8 mouse cellular contexts compared by ENCODE assay signal in the genomic region with DNA sequence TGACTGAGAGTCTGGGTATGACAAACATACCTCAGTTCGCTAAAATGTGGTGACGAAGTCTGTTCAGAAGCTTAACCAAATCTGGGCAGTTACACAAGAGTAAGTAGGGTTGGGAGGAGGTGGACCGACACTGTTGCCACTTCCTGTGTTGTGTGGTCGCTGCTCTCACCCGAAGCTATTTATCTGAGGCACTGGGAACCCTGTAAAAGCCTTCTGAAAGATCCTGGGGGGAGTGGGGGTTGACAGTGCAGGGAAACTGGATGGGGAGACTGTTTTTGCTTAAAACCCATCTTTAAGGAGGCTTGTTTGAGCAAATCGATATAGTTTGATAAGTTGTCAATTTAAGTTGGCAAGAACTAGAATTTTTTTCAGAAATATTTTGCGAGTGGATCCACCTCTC. TPM values are rescaled to one million over a fixed set of nuclear protein-coding genes. Genes with fewer than 3 reads are reported as not detected.
DNase-seq lines count a peak whose midpoint lies in the region; ATAC-seq and TF ChIP-seq lines count a peak whose summit lies in the region.

No protein-coding gene starts in this region.

- peak; percentile 9 for DNase-seq in urinary bladder, postnatal 25 days (ENCODE audit: low spot score)
- no peak for DNase-seq in urinary bladder, postnatal 10 days (ENCODE audit: low spot score)
- DNase-seq in forebrain, postnatal 0 days = peak; percentile 35
- peak; percentile 46 for DNase-seq in liver, embryonic 13.5 days
- peak; percentile 57 for DNase-seq in thymus, adult 2 months

- peak overlapping the region; percentile 92 for H3K4me3 ChIP-seq in brown adipose tissue, adult 24 weeks (ENCODE audit: insufficient read depth, low read depth, low read length)
- H3K4me3 ChIP-seq in forebrain, postnatal 0 days (ENCODE audit: low read depth, low read length) = peak overlapping the region; percentile 98
- peak overlapping the region; percentile 90 for H3K4me3 ChIP-seq in intestine, embryonic 16.5 days (ENCODE audit: low read length)
- H3K4me3 ChIP-seq in liver, embryonic 13.5 days (replicated peaks) = peak overlapping the region; percentile 91
- H3K4me3 ChIP-seq in thymus, adult 2 months (ENCODE audit: control insufficient read depth, insufficient read depth, low read length) = peak overlapping the region; percentile 82

- H3K4me2 ChIP-seq in forebrain, postnatal 0 days (ENCODE audit: low read depth) = peak overlapping the region; percentile 83
- peak overlapping the region; percentile 68 for H3K4me2 ChIP-seq in intestine, embryonic 16.5 days (ENCODE audit: low read depth, low read length)
- H3K4me2 ChIP-seq in liver, embryonic 13.5 days = peak overlapping the region; percentile 85

- TF ChIP-seq POLR2A in thymus, adult 2 months (IDR thresholded peaks at IDR 0.05; ENCODE audit: control insufficient read depth, extremely low read depth, insufficient read depth, low read length, poor library complexity) = no peak

- H3K36me3 ChIP-seq in forebrain, postnatal 0 days (ENCODE audit: insufficient read depth) = no peaks in the 10 kb centered on the region
- no peaks in the 10 kb centered on the region for H3K36me3 ChIP-seq in intestine, embryonic 16.5 days (ENCODE audit: control insufficient read depth, insufficient read depth, low read length)
- H3K36me3 ChIP-seq in liver, embryonic 13.5 days = peaks cover 17% of the 10 kb centered on the region
- peaks cover 14% of the 10 kb centered on the region for H3K36me3 ChIP-seq in thymus, adult 2 months (ENCODE audit: control insufficient read depth, insufficient read depth, low read length)

- peak overlapping the region; percentile 100 for H3K27ac ChIP-seq in brown adipose tissue, adult 24 weeks (replicated peaks; ENCODE audit: low read depth, low read length)
- H3K27ac ChIP-seq in forebrain, postnatal 0 days (ENCODE audit: low read depth, low read length) = no peak overlapping the region
- H3K27ac ChIP-seq in intestine, embryonic 16.5 days (ENCODE audit: low read length) = no peak overlapping the region; the same call in 1 of the 2 replicates
- peak overlapping the region; percentile 99 for H3K27ac ChIP-seq in liver, embryonic 13.5 days
- H3K27ac ChIP-seq in thymus, adult 2 months (ENCODE audit: control insufficient read depth, insufficient read depth, low read length) = peak overlapping the region; percentile 92

- H3K27me3 ChIP-seq in forebrain, postnatal 0 days (ENCODE audit: insufficient read depth, low read length) = no peaks in the 10 kb centered on the region
- no peaks in the 10 kb centered on the region for H3K27me3 ChIP-seq in intestine, embryonic 16.5 days (replicated peaks; ENCODE audit: control insufficient read depth, insufficient read depth, low read length)
- no peaks in the 10 kb centered on the region for H3K27me3 ChIP-seq in liver, embryonic 13.5 days
- H3K27me3 ChIP-seq in thymus, adult 2 months (ENCODE audit: control insufficient read depth, insufficient read depth, low read length) = no peaks in the 10 kb centered on the region

- 15% methylated on average over 7 of the region's 7 CpGs for WGBS in forebrain, postnatal 0 days
- WGBS in intestine, embryonic 16.5 days = 10% methylated on average over 7 of the region's 7 CpGs
- 7% methylated on average over 7 of the region's 7 CpGs for WGBS in liver, embryonic 13.5 days (ENCODE audit: insufficient replicate concordance)
- WGBS in thymus, adult 2 months = under 1% methylated on average over 7 of the region's 7 CpGs

- peak overlapping the region; percentile 89 for H3K9ac ChIP-seq in forebrain, postnatal 0 days
- H3K9ac ChIP-seq in intestine, embryonic 16.5 days (ENCODE audit: low read depth, low read length) = peak overlapping the region; percentile 96
- H3K9ac ChIP-seq in liver, embryonic 13.5 days = peak overlapping the region; percentile 98

- TF ChIP-seq CTCF in forebrain, postnatal 0 days (IDR thresholded peaks at IDR 0.05; ENCODE audit: low read depth) = no peak
- TF ChIP-seq CTCF in thymus, adult 2 months (IDR thresholded peaks at IDR 0.05; ENCODE audit: borderline replicate concordance, control insufficient read depth, extremely low read depth, insufficient read depth, low read length, poor library complexity) = no peak

- ATAC-seq in forebrain, postnatal 0 days = no peak
- ATAC-seq in intestine, embryonic 16.5 days = no peak
- ATAC-seq in liver, embryonic 13.5 days (ENCODE audit: low read depth) = no peak
- ATAC-seq in monocyte, adult 5-6 weeks (replicated peaks; ENCODE audit: insufficient number of reproducible peaks, low FRiP score, low TSS enrichment, poor library complexity, severe bottlenecking) = peak; percentile 47

- peaks cover 2% of the 10 kb centered on the region; the same call in 1 of the 2 replicates for H3K4me1 ChIP-seq in brown adipose tissue, adult 24 weeks (ENCODE audit: control insufficient read depth, insufficient read depth, insufficient read length, low read length)
- H3K4me1 ChIP-seq in forebrain, postnatal 0 days (ENCODE audit: insufficient read depth) = peaks cover 5% of the 10 kb centered on the region
- peaks cover 11% of the 10 kb centered on the region for H3K4me1 ChIP-seq in intestine, embryonic 16.5 days (ENCODE audit: control insufficient read depth, insufficient read depth, low read length)
- peaks cover 36% of the 10 kb centered on the region for H3K4me1 ChIP-seq in liver, embryonic 13.5 days (replicated peaks)
- no peaks in the 10 kb centered on the region for H3K4me1 ChIP-seq in thymus, adult 2 months (replicated peaks; ENCODE audit: control insufficient read depth, insufficient read depth, low read length)

- no peaks in the 10 kb centered on the region for H3K9me3 ChIP-seq in forebrain, postnatal 0 days (ENCODE audit: low read length)
- H3K9me3 ChIP-seq in intestine, embryonic 16.5 days (ENCODE audit: control insufficient read depth, low read length) = no peaks in the 10 kb centered on the region
- no peaks in the 10 kb centered on the region for H3K9me3 ChIP-seq in liver, embryonic 13.5 days (replicated peaks)

RNA-seq across cellular contexts. Expression of gene Ube2d3, which starts 2.3 kb away (rescaled TPM):
- polyA plus RNA-seq in brown adipose tissue, adult 24 weeks (2012; ENCODE audit: insufficient read depth, insufficient read length, missing spikeins) = 370 and 426 TPM in 2 replicates
- total RNA-seq in forebrain, postnatal 0 days (2014; rRNA removed) = 483 and 607 TPM in 2 replicates
- 333 and 341 TPM in 2 replicates for polyA plus RNA-seq in forebrain, postnatal 0 days (2015; fragmentation: Nextera tagmentation; extraction: Ambion mirVana)
- polyA plus RNA-seq in intestine, embryonic 16.5 days (2015; fragmentation: Nextera tagmentation; extraction: Ambion mirVana) = 497 and 511 TPM in 2 replicates
- 281 and 348 TPM in 2 replicates for polyA plus RNA-seq in liver, embryonic 13.5 days (2015; fragmentation: Nextera tagmentation; extraction: Ambion mirVana)
- total RNA-seq in monocyte, adult 5-6 weeks (2017) = 588 to 777 TPM (median 773 TPM) in 3 replicates
- polyA plus RNA-seq in thymus, adult 2 months (2012; rRNA removed) = 552 and 608 TPM in 2 replicates

RNA-seq across cellular contexts. Expression of gene Cisd2, which starts 16.5 kb away (rescaled TPM):
- polyA plus RNA-seq in brown adipose tissue, adult 24 weeks (2012; ENCODE audit: insufficient read depth, insufficient read length, missing spikeins) = 23.7 and 29.7 TPM in 2 replicates
- total RNA-seq in forebrain, postnatal 0 days (2014; rRNA removed) = 29.0 and 41.5 TPM in 2 replicates
- polyA plus RNA-seq in forebrain, postnatal 0 days (2015; fragmentation: Nextera tagmentation; extraction: Ambion mirVana) = 29.7 and 41.1 TPM in 2 replicates
- 61.2 and 61.9 TPM in 2 replicates for polyA plus RNA-seq in intestine, embryonic 16.5 days (2015; fragmentation: Nextera tagmentation; extraction: Ambion mirVana)
- 36.4 and 43.9 TPM in 2 replicates for polyA plus RNA-seq in liver, embryonic 13.5 days (2015; fragmentation: Nextera tagmentation; extraction: Ambion mirVana)
- total RNA-seq in monocyte, adult 5-6 weeks (2017) = 47.2 to 67.5 TPM (median 55.4 TPM) in 3 replicates
- 39.3 and 50.4 TPM in 2 replicates for polyA plus RNA-seq in thymus, adult 2 months (2012; rRNA removed)

RNA-seq across cellular contexts. Expression of gene Manba, which starts 45.2 kb away (rescaled TPM):
- polyA plus RNA-seq in brown adipose tissue, adult 24 weeks (2012; ENCODE audit: insufficient read depth, insufficient read length, missing spikeins) = 5.1 and 8.8 TPM in 2 replicates
- total RNA-seq in forebrain, postnatal 0 days (2014; rRNA removed) = 5.8 and 7.2 TPM in 2 replicates
- 4.6 and 4.7 TPM in 2 replicates for polyA plus RNA-seq in forebrain, postnatal 0 days (2015; fragmentation: Nextera tagmentation; extraction: Ambion mirVana)
- polyA plus RNA-seq in intestine, embryonic 16.5 days (2015; fragmentation: Nextera tagmentation; extraction: Ambion mirVana) = 20.1 and 21.3 TPM in 2 replicates
- 4.9 and 6.4 TPM in 2 replicates for polyA plus RNA-seq in liver, embryonic 13.5 days (2015; fragmentation: Nextera tagmentation; extraction: Ambion mirVana)
- 41.5 to 56.4 TPM (median 47.4 TPM) in 3 replicates for total RNA-seq in monocyte, adult 5-6 weeks (2017)
- 7.2 and 7.6 TPM in 2 replicates for polyA plus RNA-seq in thymus, adult 2 months (2012; rRNA removed)

Comparison
In these comparisons a context has a peak if more than half of its experiments do, and no peak if none do; other contexts are left out.
1. H3K27ac ChIP-seq: peak in brown adipose tissue, adult 24 weeks (single experiment), liver, embryonic 13.5 days (single experiment) and thymus, adult 2 months (single experiment); none in forebrain, postnatal 0 days (single experiment) and intestine, embryonic 16.5 days (single experiment).
2. Peak in every context shown above with its lines, with median percentiles within 50 percentile points of each other: H3K4me3 ChIP-seq, H3K4me2 ChIP-seq and H3K9ac ChIP-seq.